ENCODE assay signal across 11 mouse cellular contexts in the genomic region with DNA sequence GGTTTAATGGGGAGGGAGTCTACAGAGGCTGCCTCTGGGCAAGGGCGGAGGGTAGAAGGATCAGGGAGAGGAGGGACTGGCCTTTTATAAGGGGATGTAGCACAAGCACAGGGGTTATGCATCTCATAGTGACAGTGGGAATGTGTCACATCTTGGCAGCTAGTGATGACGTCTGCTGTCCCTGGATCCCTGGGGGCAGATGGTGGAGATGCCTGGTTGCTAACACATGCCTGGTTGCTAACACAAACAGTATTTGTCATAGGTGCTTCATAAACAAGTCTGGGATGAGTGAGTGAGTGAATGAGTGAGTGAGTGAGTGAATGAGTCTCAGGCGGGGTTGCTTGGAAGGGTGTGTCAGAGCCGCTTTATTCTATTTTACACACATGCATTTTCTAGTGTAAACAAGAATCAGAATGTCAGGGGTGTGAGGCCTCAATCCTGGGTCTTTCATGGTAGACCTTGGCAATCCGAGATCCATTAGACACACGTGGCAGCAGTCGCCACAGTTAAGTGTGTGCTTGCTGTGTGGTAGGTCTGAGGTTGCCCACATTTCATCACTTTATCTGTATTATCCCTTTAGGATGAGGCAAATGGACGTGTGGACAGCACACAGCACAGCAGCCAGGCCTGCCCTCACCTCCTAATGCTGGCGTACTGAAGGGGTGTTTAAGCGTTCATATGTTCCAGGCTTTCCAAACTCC.
DNase-seq lines count a peak whose midpoint lies in the region; ATAC-seq and TF ChIP-seq lines count a peak whose summit lies in the region.
"Had no signal": no experiment of that assay in that cellular context is flagged by ENCODE, and none has a peak within 500 bp of the region (broad histone marks: within the 10 kb centered on the region; RNA-seq: fewer than 3 reads in every experiment).

No protein-coding gene starts in this region.

- peaks cover 3% of the 10 kb centered on the region; the same call in 1 of the 2 replicates for H3K4me1 ChIP-seq in hindbrain, embryonic 11.5 days (replicated peaks; ENCODE audit: control insufficient read depth, insufficient read depth, low read length)
- H3K4me1 ChIP-seq in hindbrain, postnatal 0 days (ENCODE audit: insufficient read depth, low read length), result peaks cover 18% of the 10 kb centered on the region; the same call in 1 of the 2 replicates
- peaks cover 35% of the 10 kb centered on the region for H3K4me1 ChIP-seq in midbrain, embryonic 10.5 days

- no peaks in the 10 kb centered on the region for H3K9me3 ChIP-seq in hindbrain, embryonic 11.5 days (ENCODE audit: control insufficient read depth, low read length)
- H3K9me3 ChIP-seq in hindbrain, postnatal 0 days (ENCODE audit: low read length), result no peaks in the 10 kb centered on the region
- H3K9me3 ChIP-seq in midbrain, embryonic 10.5 days (replicated peaks), result no peaks in the 10 kb centered on the region
- H3K9me3 ChIP-seq: forebrain, embryonic 10.5 days had no signal

- H3K9ac ChIP-seq in hindbrain, embryonic 11.5 days (ENCODE audit: low read depth, low read length), result no peak overlapping the region
- no peak overlapping the region for H3K9ac ChIP-seq in hindbrain, postnatal 0 days (replicated peaks; ENCODE audit: low read length)

- H3K36me3 ChIP-seq in hindbrain, embryonic 11.5 days (ENCODE audit: control insufficient read depth, insufficient read depth, low read length), result no peaks in the 10 kb centered on the region
- H3K36me3 ChIP-seq in hindbrain, postnatal 0 days (ENCODE audit: insufficient read depth, low read length), result no peaks in the 10 kb centered on the region
- no peaks in the 10 kb centered on the region for H3K36me3 ChIP-seq in midbrain, embryonic 10.5 days
- H3K36me3 ChIP-seq: forebrain, embryonic 10.5 days had no signal

- no peak for TF ChIP-seq CTCF in hindbrain, postnatal 0 days (IDR thresholded peaks at IDR 0.05; ENCODE audit: low read depth)

- H3K27me3 ChIP-seq in hindbrain, embryonic 11.5 days (ENCODE audit: control insufficient read depth, insufficient read depth, low read length), result no peaks in the 10 kb centered on the region
- H3K27me3 ChIP-seq in hindbrain, postnatal 0 days (ENCODE audit: insufficient read depth, low read length), result no peaks in the 10 kb centered on the region
- peaks cover 8% of the 10 kb centered on the region; the same call in 1 of the 2 replicates for H3K27me3 ChIP-seq in midbrain, embryonic 10.5 days (ENCODE audit: low read depth, poor library complexity, severe bottlenecking)

- 67% methylated on average over 10 of the region's 10 CpGs for WGBS in hindbrain, embryonic 11.5 days
- 62% methylated on average over 10 of the region's 10 CpGs for WGBS in hindbrain, postnatal 0 days
- WGBS in midbrain, embryonic 10.5 days, result 69% methylated on average over 10 of the region's 10 CpGs

- DNase-seq in hindbrain, embryonic 11.5 days (ENCODE audit: low spot score), result no peak
- no peak for DNase-seq in hindbrain, postnatal 0 days (ENCODE audit: low spot score)
- peak; percentile 28 for DNase-seq in MN1 (ENCODE audit: low spot score)
- DNase-seq in cerebellum, adult 9-10 months, result peak; percentile 47
- peak; percentile 16 for DNase-seq in midbrain, embryonic 10.5 days (ENCODE audit: low spot score)
- no peak for DNase-seq in left cerebral cortex, postnatal 14 days (ENCODE audit: low spot score in 2 of 2)
- no peak for DNase-seq in right cerebral cortex, postnatal 25 days
- no peak for DNase-seq in kidney, postnatal 14 days
- DNase-seq: gastrocnemius, postnatal 36 days; kidney, adult 18-20 months had no signal

- no peak overlapping the region for H3K4me2 ChIP-seq in hindbrain, embryonic 11.5 days (replicated peaks; ENCODE audit: low read depth, low read length)
- no peak overlapping the region for H3K4me2 ChIP-seq in hindbrain, postnatal 0 days (ENCODE audit: low read depth, low read length)

- ATAC-seq in hindbrain, embryonic 11.5 days (ENCODE audit: low FRiP score), result no peak
- ATAC-seq in hindbrain, postnatal 0 days, result no peak

- no peak overlapping the region for H3K4me3 ChIP-seq in hindbrain, embryonic 11.5 days (ENCODE audit: low read depth, low read length)
- H3K4me3 ChIP-seq in hindbrain, postnatal 0 days (ENCODE audit: low read length), result no peak overlapping the region
- H3K4me3 ChIP-seq in midbrain, embryonic 10.5 days, result no peak overlapping the region
- H3K4me3 ChIP-seq: forebrain, embryonic 10.5 days had no signal

- H3K27ac ChIP-seq in hindbrain, embryonic 11.5 days (ENCODE audit: low read depth, low read length), result 0 out of 2 replicates have a peak overlapping the region, but pooled peaks have one; percentile 45
- no peak overlapping the region for H3K27ac ChIP-seq in hindbrain, postnatal 0 days
- peak overlapping the region; percentile 63 for H3K27ac ChIP-seq in midbrain, embryonic 10.5 days (replicated peaks)
- H3K27ac ChIP-seq: forebrain, embryonic 10.5 days had no signal

- intact Hi-C loops in left cerebral cortex, postnatal 14 days (cut with DNase I), result no loop called here

Comparison
In these comparisons a context has a peak if more than half of its experiments do, and no peak if none do; other contexts are left out.
1. DNase-seq: peak in MN1 (single experiment), cerebellum, adult 9-10 months (single experiment) and midbrain, embryonic 10.5 days (single experiment); none in hindbrain, embryonic 11.5 days (single experiment), hindbrain, postnatal 0 days (single experiment), left cerebral cortex, postnatal 14 days (0 of 2), right cerebral cortex, postnatal 25 days (single experiment) and kidney, postnatal 14 days (single experiment).